Mouse (Mus musculus) myocyte (in vitro differentiated cells): ENCODE data around the gene Inpp5d.

Experiments used
- E2F4 ChIP-seq: IDR thresholded peaks from one replicate; pipeline ENCODE4 v1.6.1; 2011; ENCODE audit warnings: mild to moderate bottlenecking, control low read depth, moderate library complexity; ENCODE audit not compliant: insufficient read depth
- MAX ChIP-seq: IDR thresholded peaks from one replicate; pipeline ENCODE4 v1.6.1; 2011; ENCODE audit warnings: low read depth, mild to moderate bottlenecking, control low read depth
- MYOD1 ChIP-seq, 3 experiments: IDR thresholded peaks; one replicate each; pipeline ENCODE4 v1.6.1; 2011; ENCODE audit warnings: control low read depth in 2 of 3, low read depth in 2 of 3, mild to moderate bottlenecking in 2 of 3, moderate library complexity in 1 of 3; ENCODE audit not compliant: insufficient read length in 2 of 3, control insufficient read depth in 1 of 3
- POLR2A ChIP-seq: IDR thresholded peaks from one replicate; pipeline ENCODE4 v1.6.1; 2011; ENCODE audit warnings: low read depth, mild to moderate bottlenecking, control low read depth, moderate library complexity; ENCODE audit not compliant: insufficient read length
- POLR2AphosphoS2 ChIP-seq: IDR thresholded peaks from one replicate; pipeline ENCODE4 v1.6.1; 2011; ENCODE audit warnings: low read depth, control low read depth; ENCODE audit not compliant: insufficient read length
- TCF12 ChIP-seq: IDR thresholded peaks from one replicate; pipeline ENCODE4 v1.6.1; 2011; ENCODE audit warnings: mild to moderate bottlenecking, control low read depth; ENCODE audit not compliant: poor library complexity, insufficient read depth, severe bottlenecking

GRCm38 (mm10) chr1:87639724-87640123, 19.6 kb downstream of the Inpp5d start:
- no peak for TF ChIP-seq MYOD1 (IDR thresholded peaks at IDR 0.05; ENCODE audit: control insufficient read depth in 1 of 3, insufficient read length in 2 of 3, low read depth in 2 of 3)
- TF ChIP-seq POLR2A = no peak
- no peak for TF ChIP-seq MAX
- no peak for TF ChIP-seq POLR2AphosphoS2
- no peak for TF ChIP-seq TCF12
- no peak for TF ChIP-seq E2F4
